Mouse (Mus musculus) embryo, embryonic 11 days (tissue): Measurements from ENCODE around the gene Olfr556.
A peak's percentile ranks its signal among the peaks of the same experiment; 100 is the strongest.
"Not testable (repeated sequence)": the region's sequence is repeated elsewhere in the genome, so short reads cannot be mapped to it uniquely, and the experiment has no call there.

ENCODE experiments used
- DNase-seq: peaks from one replicate; pipeline ENCODE4 v3.0.0-alpha.2; 2015

Olfr556 gene

GRCm38 (mm10) chr7:102664599-102664998, at the start of gene Olfr556:
Gene Olfr556 (plus strand): TSS chr7:102664899.
- DNase-seq, result no peak

- no peak for DNase-seq
Measured at GRCm38 (mm10) chr7:102618118-102618517, 46.6 kb upstream of the Olfr556 start, which contains the start of gene Olfr553. Gene Olfr553 (minus strand): TSS chr7:102618218.

- peak; percentile 23 for DNase-seq
Measured at GRCm38 (mm10) chr7:102619608-102620007, 45.1 kb upstream of the Olfr556 start.

GRCm38 (mm10) chr7:102620368-102620767, 44.3 kb upstream of the Olfr556 start:
- DNase-seq, result not testable (repeated sequence)

- peak; percentile 38 for DNase-seq
Measured at GRCm38 (mm10) chr7:102636665-102637064, 28.0 kb upstream of the Olfr556 start.

- DNase-seq, result no peak
Measured at GRCm38 (mm10) chr7:102638132-102638531, 26.6 kb upstream of the Olfr556 start, which contains the start of gene Olfr554. Gene Olfr554 (plus strand): TSS chr7:102638432.

GRCm38 (mm10) chr7:102644945-102645344, 19.8 kb upstream of the Olfr556 start:
- DNase-seq, result not testable (repeated sequence)

- no peak for DNase-seq
Measured at GRCm38 (mm10) chr7:102658523-102658922, 6.2 kb upstream of the Olfr556 start, which contains the start of gene Olfr555. Gene Olfr555 (plus strand): TSS chr7:102658823.

- DNase-seq, result peak; percentile 45
Measured at GRCm38 (mm10) chr7:102665378-102665777, 679 bp downstream of the Olfr556 start.

- DNase-seq, result no peak
Measured at GRCm38 (mm10) chr7:102676225-102676624, 11.5 kb downstream of the Olfr556 start.

GRCm38 (mm10) chr7:102681916-102682315, 17.2 kb downstream of the Olfr556 start:
- no peak for DNase-seq

- DNase-seq, result peak; percentile 97
Measured at GRCm38 (mm10) chr7:102686944-102687501, 22.3 kb downstream of the Olfr556 start, which contains the start of gene Trim68. Gene Trim68 (minus strand): TSS chr7:102687327.

- peak; percentile 47 for DNase-seq
Measured at GRCm38 (mm10) chr7:102695358-102696125, 30.8 kb downstream of the Olfr556 start, which contains the start of gene Olfr557. Gene Olfr557 (plus strand): TSS chr7:102695910.

GRCm38 (mm10) chr7:102698461-102698860, 33.8 kb downstream of the Olfr556 start:
- no peak for DNase-seq

GRCm38 (mm10) chr7:102701915-102702314, 37.2 kb downstream of the Olfr556 start, which contains the start of gene Olfr558:
Gene Olfr558 (plus strand): TSS chr7:102702215.
- DNase-seq, result no peak

- no peak for DNase-seq
Measured at GRCm38 (mm10) chr7:102718970-102719369, 54.3 kb downstream of the Olfr556 start, which contains the start of gene Olfr33. Gene Olfr33 (minus strand): TSS chr7:102719070.
